Mouse (Mus musculus): ENCODE data around the gene B4galnt1.
"Not testable (repeated sequence)": the region's sequence is repeated elsewhere in the genome, so short reads cannot be mapped to it uniquely, and the experiment has no call there.

B4galnt1 gene

GRCm38 (mm10) chr10:127141500-127141899, 23.5 kb upstream of the B4galnt1 start:
- DNase-seq (ENCODE audit: low read depth, low spot score), result no peak

- DNase-seq (ENCODE audit: low read depth, low spot score), result no peak
Observed at GRCm38 (mm10) chr10:127143228-127143627, 21.8 kb upstream of the B4galnt1 start.

GRCm38 (mm10) chr10:127144536-127144935, 20.5 kb upstream of the B4galnt1 start:
- no peak for DNase-seq (ENCODE audit: low read depth, low spot score)

- DNase-seq (ENCODE audit: low read depth, low spot score), result no peak
Observed at GRCm38 (mm10) chr10:127145303-127145702, 19.7 kb upstream of the B4galnt1 start.

- DNase-seq (ENCODE audit: low read depth, low spot score), result no peak
Observed at GRCm38 (mm10) chr10:127147135-127147534, 17.9 kb upstream of the B4galnt1 start.

GRCm38 (mm10) chr10:127150471-127150872, 14.6 kb upstream of the B4galnt1 start:
- no peak for DNase-seq (ENCODE audit: low read depth, low spot score)

- DNase-seq (ENCODE audit: low read depth, low spot score), result not testable (repeated sequence)
Observed at GRCm38 (mm10) chr10:127151233-127151632, 13.8 kb upstream of the B4galnt1 start.

- not testable (repeated sequence) for DNase-seq (ENCODE audit: low read depth, low spot score)
Observed at GRCm38 (mm10) chr10:127152556-127152955, 12.5 kb upstream of the B4galnt1 start.

- no peak for DNase-seq (ENCODE audit: low read depth, low spot score)
Observed at GRCm38 (mm10) chr10:127153323-127153722, 11.7 kb upstream of the B4galnt1 start.

GRCm38 (mm10) chr10:127154241-127154640, 10.8 kb upstream of the B4galnt1 start:
- no peak for DNase-seq (ENCODE audit: low read depth, low spot score)

- no peak for DNase-seq (ENCODE audit: low read depth, low spot score)
Observed at GRCm38 (mm10) chr10:127154652-127155051, 10.4 kb upstream of the B4galnt1 start.

GRCm38 (mm10) chr10:127156089-127156488, 8.9 kb upstream of the B4galnt1 start:
- DNase-seq (ENCODE audit: low read depth, low spot score), result no peak

GRCm38 (mm10) chr10:127156511-127156910, 8.5 kb upstream of the B4galnt1 start:
- no peak for DNase-seq (ENCODE audit: low read depth, low spot score)

GRCm38 (mm10) chr10:127158471-127158870, 6.6 kb upstream of the B4galnt1 start:
- no peak for DNase-seq (ENCODE audit: low read depth, low spot score)

- no peak for DNase-seq (ENCODE audit: low read depth, low spot score)
Observed at GRCm38 (mm10) chr10:127160081-127160480, 4.9 kb upstream of the B4galnt1 start.

- DNase-seq (ENCODE audit: low read depth, low spot score), result no peak
Observed at GRCm38 (mm10) chr10:127160728-127161127, 4.3 kb upstream of the B4galnt1 start.

GRCm38 (mm10) chr10:127162771-127163261, 2.2 kb upstream of the B4galnt1 start:
- not testable (repeated sequence) for DNase-seq (ENCODE audit: low read depth, low spot score)

- no peak for DNase-seq (ENCODE audit: low read depth, low spot score)
Observed at GRCm38 (mm10) chr10:127164190-127164589, 835 bp upstream of the B4galnt1 start.

- no peak for DNase-seq (ENCODE audit: low read depth, low spot score)
Observed at GRCm38 (mm10) chr10:127165354-127165653, 279 bp downstream of the B4galnt1 start.

GRCm38 (mm10) chr10:127165654-127166403, 804 bp downstream of the B4galnt1 start:
- DNase-seq (ENCODE audit: low read depth, low spot score), result no peak

- no peak for DNase-seq (ENCODE audit: low read depth, low spot score)
Observed at GRCm38 (mm10) chr10:127166404-127166715, 1.3 kb downstream of the B4galnt1 start.

- no peak for DNase-seq (ENCODE audit: low read depth, low spot score)
Observed at GRCm38 (mm10) chr10:127166771-127167613, 2.0 kb downstream of the B4galnt1 start.
